Mouse (Mus musculus) lung, adult 2 months (tissue): ENCODE results near the gene Dnmbp.

Source experiments
- CTCF ChIP-seq: fragments of 200-500 bp; IDR thresholded peaks from 2 replicates; pipeline ENCODE4 v1.5.1; 2011; ENCODE audit warnings: mild to moderate bottlenecking, low read length, control low read depth; ENCODE audit not compliant: insufficient read depth
- POLR2A ChIP-seq: fragments of 200-500 bp; IDR thresholded peaks from 2 replicates; pipeline ENCODE4 v1.6.1; 2011; ENCODE audit warnings: low read depth, mild to moderate bottlenecking, control low read depth, low read length, borderline replicate concordance; ENCODE audit errors: extremely low read depth

- TF ChIP-seq CTCF, result no peak
- no peak for TF ChIP-seq POLR2A
These were observed 57.0 kb downstream of the Dnmbp start for GRCm38 (mm10) chr19:43882895-43883573.
